Mouse (Mus musculus) neural tube, embryonic 12.5 days (tissue): ENCODE measurements at regions not wholly inside any gene's neighbourhood (a gene's known extent, or its start where the extent isn't known, plus 50 kb on each side); places are given as distances from the start of the nearest gene placed in this dataset.

Source experiments
- ATAC-seq: fragments of 200-750 bp; cut with Nextera tagmentation; 2 replicates; pipeline ENCODE4 v1.8.0; 2017; ENCODE audit warnings: low read depth, mild to moderate bottlenecking, moderate TSS enrichment, moderate library complexity; ENCODE audit not compliant: low FRiP score
- H3K27ac ChIP-seq: fragments of 300-500 bp; sonication (generic); 2 replicates; pipeline ENCODE4 v1.5.1; 2016
- H3K27me3 ChIP-seq: fragments of 300-500 bp; sonication (generic); replicated peaks from 2 replicates; pipeline ENCODE4 v1.6.1; 2016; ENCODE audit warnings: mild to moderate bottlenecking
- H3K36me3 ChIP-seq: fragments of 300-500 bp; sonication (generic); 2 replicates; pipeline ENCODE4 v1.6.1; 2016; ENCODE audit warnings: mild to moderate bottlenecking
- H3K4me1 ChIP-seq: fragments of 300-500 bp; sonication (generic); 2 replicates; pipeline ENCODE4 v1.6.1; 2016
- H3K4me2 ChIP-seq: fragments of 300-500 bp; sonication (generic); replicated peaks from 2 replicates; pipeline ENCODE4 v1.6.1; 2016; ENCODE audit warnings: mild to moderate bottlenecking
- H3K4me3 ChIP-seq: fragments of 300-500 bp; sonication (generic); 2 replicates; pipeline ENCODE4 v1.5.1; 2016
- H3K9ac ChIP-seq: fragments of 300-500 bp; sonication (generic); 2 replicates; pipeline ENCODE4 v1.6.1; 2016; ENCODE audit warnings: mild to moderate bottlenecking
- H3K9me3 ChIP-seq: fragments of 300-500 bp; sonication (generic); 2 replicates; pipeline ENCODE4 v1.6.1; 2016; ENCODE audit warnings: mild to moderate bottlenecking
- WGBS: fragments of 180-500 bp; shearing (Covaris S2); methylation state at CpG from one replicate; pipeline ENCODE4 v1.1.7; 2016; 5-methylcytosine and 5-hydroxymethylcytosine counted together

DNA sequence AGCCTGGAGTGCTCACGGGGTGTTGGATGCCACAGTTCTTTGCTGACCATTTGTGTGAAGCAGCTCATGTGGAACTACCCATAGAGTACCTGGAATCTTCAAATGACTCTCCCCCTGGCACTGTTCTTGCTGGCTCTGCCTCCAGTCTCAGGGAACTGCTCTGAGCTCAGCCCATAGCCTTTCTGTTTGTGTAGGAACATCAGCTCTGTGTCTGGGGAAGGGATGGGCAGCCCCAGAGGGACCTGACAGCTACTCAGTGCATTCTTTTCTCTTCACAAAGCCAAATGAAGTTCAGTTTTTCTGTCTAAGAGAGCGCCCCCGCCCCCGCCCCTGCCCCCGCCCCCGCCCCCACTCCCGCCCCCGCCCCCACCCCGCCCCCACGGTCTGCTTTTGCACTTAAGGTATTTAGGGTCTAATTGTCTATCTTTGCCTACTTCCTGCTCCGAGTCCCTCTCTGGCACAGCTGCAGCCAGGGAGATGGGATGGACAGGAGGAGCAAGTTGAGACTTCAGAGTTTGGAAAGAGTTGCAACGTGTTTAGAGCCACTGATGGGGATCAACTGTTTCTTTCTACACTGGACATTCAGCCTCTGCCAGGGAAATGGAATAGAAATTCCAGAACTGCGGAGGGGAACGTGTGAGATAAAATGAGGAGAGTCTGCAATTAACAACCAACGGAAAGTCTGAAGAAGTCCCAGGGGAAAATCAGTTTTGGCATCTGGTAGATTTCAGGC is 171.2 kb upstream of the Habp2 start:
- Histone ChIP-seq H3K36me3 (no peaks in the 10 kb centered on the region), H3K9ac (no peak overlapping the region), H3K27me3 (peaks cover 4% of the 10 kb centered on the region; the same call in 1 of the 2 replicates), H3K9me3 (0 out of 2 replicates have a peak, but pooled peaks cover 7% of the 10 kb centered on the region), H3K4me2 (peak overlapping the region; percentile 35), H3K4me1 (peaks cover 7% of the 10 kb centered on the region), H3K4me3 (no peak overlapping the region), H3K27ac (no peak overlapping the region)
- ATAC-seq, result no peak
- 19% methylated on average over 15 of the region's 15 CpGs for WGBS

DNA sequence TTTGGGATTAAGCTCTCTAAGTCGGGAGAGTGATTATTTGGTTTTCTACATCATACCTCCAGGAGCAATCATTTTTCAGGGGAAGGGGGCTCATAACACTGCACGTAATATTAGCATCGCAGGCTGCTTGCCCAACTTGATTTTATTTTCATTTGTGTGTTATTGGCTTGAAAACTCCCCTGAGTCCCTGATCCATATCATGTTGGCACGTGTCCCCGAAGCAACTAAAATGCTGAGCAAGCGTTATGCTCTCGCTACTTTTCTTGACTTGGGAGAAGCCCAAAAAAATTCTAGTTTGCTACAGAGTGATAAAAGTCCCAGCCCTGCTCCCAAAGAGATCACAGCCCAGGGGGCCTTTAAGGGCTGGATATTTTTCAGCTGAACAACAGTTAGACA is 170.7 kb upstream of the Habp2 start:
- ATAC-seq, result no peak
- Histone ChIP-seq H3K4me2 (no peak overlapping the region), H3K9ac (no peak overlapping the region), H3K4me3 (no peak overlapping the region), H3K9me3 (0 out of 2 replicates have a peak, but pooled peaks cover 8% of the 10 kb centered on the region), H3K4me1 (peaks cover 7% of the 10 kb centered on the region), H3K27ac (no peak overlapping the region), H3K27me3 (peaks cover 4% of the 10 kb centered on the region; the same call in 1 of the 2 replicates), H3K36me3 (no peaks in the 10 kb centered on the region)
- WGBS, result 77% methylated on average over 7 of the region's 7 CpGs

DNA sequence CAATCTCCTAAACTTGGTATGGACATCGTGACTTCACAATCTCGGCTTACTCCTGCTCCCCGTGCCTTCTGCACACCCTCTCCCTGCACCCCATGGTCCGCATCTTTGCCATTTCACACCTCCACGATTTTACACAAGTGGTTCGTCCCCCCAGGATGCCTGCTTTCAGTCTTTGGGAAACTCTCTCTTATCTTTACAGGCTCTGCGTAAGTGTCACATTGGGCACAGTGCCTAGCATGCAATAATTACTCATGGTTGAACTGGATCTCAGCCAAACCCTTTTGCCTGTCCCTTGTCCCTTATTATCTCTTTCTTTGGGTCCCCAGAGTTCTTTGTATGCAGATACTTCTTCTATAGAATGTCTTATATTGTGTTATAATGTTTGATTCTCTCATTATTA is 166.2 kb upstream of the Habp2 start:
- no peak for ATAC-seq
- no peak overlapping the region for H3K4me2 ChIP-seq
- H3K36me3 ChIP-seq, result no peaks in the 10 kb centered on the region
- H3K27ac ChIP-seq, result no peak overlapping the region
- no peaks in the 10 kb centered on the region for H3K27me3 ChIP-seq
- peaks cover 2% of the 10 kb centered on the region for H3K4me1 ChIP-seq
- H3K9ac ChIP-seq, result no peak overlapping the region
- no peak overlapping the region for H3K4me3 ChIP-seq
- H3K9me3 ChIP-seq, result 0 out of 2 replicates have a peak, but pooled peaks cover 14% of the 10 kb centered on the region
- WGBS, result 91% methylated on average over 7 of the region's 7 CpGs

GRCm38 (mm10) chr19:56122186-56122585 is 164.8 kb upstream of the Habp2 start:
- no peaks in the 10 kb centered on the region for H3K4me1 ChIP-seq
- 94% methylated on average over 5 of the region's 5 CpGs for WGBS
- H3K9me3 ChIP-seq, result 0 out of 2 replicates have a peak, but pooled peaks cover 14% of the 10 kb centered on the region
- no peak overlapping the region for H3K4me2 ChIP-seq
- no peak overlapping the region for H3K9ac ChIP-seq
- H3K27me3 ChIP-seq, result no peaks in the 10 kb centered on the region
- H3K27ac ChIP-seq, result no peak overlapping the region
- H3K36me3 ChIP-seq, result no peaks in the 10 kb centered on the region
- H3K4me3 ChIP-seq, result no peak overlapping the region
- no peak for ATAC-seq

GRCm38 (mm10) chr19:56131556-56131955 is 155.4 kb upstream of the Habp2 start:
- Histone ChIP-seq H3K9me3 (no peaks in the 10 kb centered on the region), H3K4me1 (peaks cover 16% of the 10 kb centered on the region; the same call in 1 of the 2 replicates), H3K9ac (no peak overlapping the region), H3K36me3 (no peaks in the 10 kb centered on the region), H3K4me2 (no peak overlapping the region), H3K27me3 (peaks cover 10% of the 10 kb centered on the region), H3K27ac (no peak overlapping the region), H3K4me3 (no peak overlapping the region)
- WGBS, result 70% methylated on average over 5 of the region's 5 CpGs
- ATAC-seq, result no peak

DNA sequence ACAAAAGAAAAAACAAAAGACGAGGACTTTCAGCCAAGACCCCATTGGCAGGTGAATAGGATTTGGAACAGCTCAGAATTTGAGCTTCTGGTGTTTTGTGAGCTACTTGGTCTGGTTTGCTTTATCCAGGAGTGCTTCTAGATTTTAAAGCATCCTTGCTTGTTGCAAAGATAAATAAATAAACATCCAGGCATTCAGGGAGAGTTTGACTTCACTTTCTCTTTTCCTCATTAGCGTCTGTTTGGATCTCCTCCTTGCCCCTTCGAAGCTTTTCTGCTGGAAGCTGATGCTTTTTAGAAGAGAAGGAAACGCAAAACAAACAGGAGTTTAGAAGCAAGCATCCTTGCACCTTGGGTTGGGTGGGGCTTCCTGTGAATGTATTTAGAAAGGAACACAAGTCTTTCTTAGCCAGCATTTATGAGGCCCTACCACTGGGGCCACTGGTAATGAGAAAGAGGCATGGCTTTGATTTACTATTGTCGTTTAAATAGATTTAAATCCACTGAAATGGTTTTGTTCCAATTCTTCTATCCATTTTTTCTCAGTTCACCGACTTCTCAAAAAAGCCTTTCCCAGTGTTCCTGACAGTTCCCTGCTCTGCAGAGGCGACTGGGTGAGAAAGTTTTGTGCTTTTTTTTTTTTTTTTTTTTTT is 153.9 kb upstream of the Habp2 start:
- Histone ChIP-seq H3K9me3 (no peaks in the 10 kb centered on the region), H3K4me1 (peaks cover 16% of the 10 kb centered on the region; the same call in 1 of the 2 replicates), H3K9ac (no peak overlapping the region), H3K27ac (no peak overlapping the region), H3K4me2 (no peak overlapping the region), H3K4me3 (no peak overlapping the region), H3K36me3 (no peaks in the 10 kb centered on the region), H3K27me3 (peaks cover 10% of the 10 kb centered on the region)
- WGBS, result 6% methylated on average over 7 of the region's 7 CpGs
- no peak for ATAC-seq

GRCm38 (mm10) chr19:56133565-56133964 is 153.4 kb upstream of the Habp2 start:
- Histone ChIP-seq H3K27ac (no peak overlapping the region), H3K9me3 (no peaks in the 10 kb centered on the region), H3K4me2 (0 out of 2 replicates have a peak overlapping the region, but pooled peaks have one; percentile 1), H3K9ac (no peak overlapping the region), H3K27me3 (peaks cover 10% of the 10 kb centered on the region), H3K36me3 (no peaks in the 10 kb centered on the region), H3K4me3 (no peak overlapping the region), H3K4me1 (peaks cover 16% of the 10 kb centered on the region; the same call in 1 of the 2 replicates)
- 0 out of 2 replicates have a peak, but pooled peaks have one; percentile 44 for ATAC-seq
- 5% methylated on average over 5 of the region's 5 CpGs for WGBS

DNA sequence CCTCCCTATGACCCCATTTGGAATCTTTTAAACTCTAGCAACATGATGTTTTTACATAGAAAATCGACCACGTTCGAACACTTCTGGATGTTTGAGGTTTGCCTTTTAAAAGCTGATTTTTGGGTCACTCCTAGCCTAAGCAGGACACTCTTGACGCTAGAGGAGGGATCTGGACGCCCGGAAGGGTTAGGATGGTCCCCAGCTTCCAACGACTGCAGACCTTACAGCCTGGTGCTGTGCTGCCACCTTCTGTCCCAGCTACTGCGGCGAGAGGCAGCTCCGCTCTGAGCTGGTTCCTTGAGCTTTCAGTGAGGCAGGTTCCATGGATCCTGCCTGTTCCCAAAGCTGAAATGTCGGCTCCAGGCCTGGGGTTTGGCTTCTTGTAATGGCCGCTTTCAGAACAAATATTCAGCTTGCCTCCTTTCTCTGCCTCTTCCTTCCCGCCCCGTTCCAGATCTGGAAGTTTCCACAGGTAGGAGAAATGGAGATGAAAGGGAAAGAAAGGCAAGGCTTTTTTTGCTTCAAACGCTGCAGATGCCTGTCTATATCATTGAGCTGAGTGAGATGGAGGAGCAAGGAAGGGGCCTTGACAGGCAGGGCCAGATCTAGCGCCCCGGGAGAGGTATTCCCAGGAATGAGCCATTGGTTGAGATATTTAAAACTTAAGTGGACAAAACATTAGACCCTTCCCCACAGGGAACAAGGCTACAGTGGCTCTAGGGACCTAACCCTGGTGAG is 152.7 kb upstream of the Habp2 start:
- Histone ChIP-seq H3K27ac (no peak overlapping the region), H3K27me3 (peaks cover 10% of the 10 kb centered on the region), H3K9me3 (no peaks in the 10 kb centered on the region), H3K4me3 (no peak overlapping the region), H3K9ac (no peak overlapping the region), H3K4me2 (peak overlapping the region; percentile 1; the same call in 1 of the 2 replicates), H3K36me3 (no peaks in the 10 kb centered on the region), H3K4me1 (peaks cover 16% of the 10 kb centered on the region; the same call in 1 of the 2 replicates)
- peak; percentile 82 for ATAC-seq
- 14% methylated on average over 17 of the region's 17 CpGs for WGBS

- Histone ChIP-seq H3K4me2 (no peak overlapping the region), H3K27ac (no peak overlapping the region), H3K4me3 (no peak overlapping the region), H3K4me1 (peaks cover 16% of the 10 kb centered on the region; the same call in 1 of the 2 replicates), H3K9me3 (no peaks in the 10 kb centered on the region), H3K9ac (no peak overlapping the region), H3K36me3 (no peaks in the 10 kb centered on the region), H3K27me3 (peaks cover 10% of the 10 kb centered on the region)
- no peak for ATAC-seq
- 90% methylated on average over 7 of the region's 7 CpGs for WGBS
Observed at GRCm38 (mm10) chr19:56135306-56135928, 151.5 kb upstream of the Habp2 start.

DNA sequence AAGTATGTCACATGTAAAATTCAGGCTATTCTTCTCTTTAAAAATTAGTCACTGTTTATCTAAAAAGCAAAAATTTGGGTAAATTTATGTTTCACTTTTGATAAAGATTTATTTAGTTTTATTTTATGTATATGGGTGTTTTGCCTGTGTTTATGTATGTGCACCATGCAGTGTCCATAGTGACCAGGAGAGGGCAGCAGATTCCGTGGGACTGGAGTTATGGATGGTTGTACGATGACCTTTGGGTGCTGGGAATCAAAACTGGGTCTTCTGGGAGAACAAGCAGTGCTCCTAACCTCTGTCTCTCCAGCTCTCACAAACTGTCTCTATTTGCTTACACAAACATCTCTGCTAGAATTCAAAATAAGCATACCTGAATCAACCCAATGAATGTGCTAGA is 146.4 kb upstream of the Habp2 start:
- 82% methylated on average over 2 of the region's 2 CpGs for WGBS

GRCm38 (mm10) chr19:56144221-56144620 is 142.7 kb upstream of the Habp2 start:
- H3K9me3 ChIP-seq, result peaks cover 14% of the 10 kb centered on the region
- no peaks in the 10 kb centered on the region for H3K36me3 ChIP-seq
- 85% methylated on average over 5 of the region's 5 CpGs for WGBS
- no peak for ATAC-seq
- no peak overlapping the region for H3K4me3 ChIP-seq
- no peak overlapping the region for H3K4me2 ChIP-seq
- H3K27ac ChIP-seq, result no peak overlapping the region
- H3K9ac ChIP-seq, result no peak overlapping the region
- H3K4me1 ChIP-seq, result no peaks in the 10 kb centered on the region
- no peaks in the 10 kb centered on the region for H3K27me3 ChIP-seq

More for the DNA sequence above, 146.4 kb upstream of the Habp2 start:
- no peaks in the 10 kb centered on the region; the same call in 1 of the 2 replicates for H3K27me3 ChIP-seq
- H3K27ac ChIP-seq, result no peak overlapping the region
- H3K4me1 ChIP-seq, result no peaks in the 10 kb centered on the region
- H3K4me2 ChIP-seq, result no peak overlapping the region
- H3K4me3 ChIP-seq, result no peak overlapping the region
- H3K9ac ChIP-seq, result no peak overlapping the region
- ATAC-seq, result no peak
- no peaks in the 10 kb centered on the region for H3K36me3 ChIP-seq
- H3K9me3 ChIP-seq, result peaks cover 14% of the 10 kb centered on the region

- H3K27me3 ChIP-seq, result no peaks in the 10 kb centered on the region
- H3K9me3 ChIP-seq, result no peaks in the 10 kb centered on the region
- no peak for ATAC-seq
- WGBS, result 73% methylated on average over 6 of the region's 6 CpGs
- no peak overlapping the region for H3K4me3 ChIP-seq
- H3K4me2 ChIP-seq, result no peak overlapping the region
- H3K4me1 ChIP-seq, result no peaks in the 10 kb centered on the region
- H3K9ac ChIP-seq, result no peak overlapping the region
- H3K36me3 ChIP-seq, result no peaks in the 10 kb centered on the region
- H3K27ac ChIP-seq, result no peak overlapping the region
Observed at GRCm38 (mm10) chr19:56157120-56157519, 129.8 kb upstream of the Habp2 start.
